Mouse (Mus musculus) heart, embryonic 13.5 days (tissue): ENCODE measurements around the gene Tns4. TPM values are rescaled to one million over a fixed set of nuclear protein-coding genes. Genes with fewer than 3 reads are reported as not detected.

Source experiments
- ATAC-seq: fragments of 200-750 bp; cut with Nextera tagmentation; 2 replicates; pipeline ENCODE4 v1.8.0; 2017; ENCODE audit warnings: moderate TSS enrichment; ENCODE audit not compliant: insufficient number of reproducible peaks, low FRiP score, low TSS enrichment; ENCODE audit errors: extremely low read depth
- H3K27ac ChIP-seq: fragments of 300-500 bp; sonication (generic); replicated peaks from 2 replicates; pipeline ENCODE4 v1.5.1; 2015; ENCODE audit warnings: moderate library complexity, mild to moderate bottlenecking, inconsistent platforms
- H3K27me3 ChIP-seq: fragments of 300-500 bp; sonication (generic); replicated peaks from 2 replicates; pipeline ENCODE4 v1.6.1; 2015; ENCODE audit warnings: mild to moderate bottlenecking, inconsistent platforms
- H3K36me3 ChIP-seq: fragments of 300-500 bp; sonication (generic); 2 replicates; pipeline ENCODE4 v1.6.1; 2015; ENCODE audit warnings: mild to moderate bottlenecking, inconsistent platforms
- H3K4me1 ChIP-seq: fragments of 300-500 bp; sonication (generic); 2 replicates; pipeline ENCODE4 v1.6.1; 2015; ENCODE audit warnings: inconsistent platforms
- H3K4me2 ChIP-seq: fragments of 300-500 bp; sonication (generic); 2 replicates; pipeline ENCODE4 v1.6.1; 2015; ENCODE audit warnings: inconsistent platforms, mild to moderate bottlenecking, moderate library complexity
- H3K4me3 ChIP-seq: fragments of 300-500 bp; sonication (generic); 2 replicates; pipeline ENCODE4 v1.5.1; 2015; ENCODE audit warnings: moderate library complexity, mild to moderate bottlenecking, inconsistent platforms
- H3K9ac ChIP-seq: fragments of 300-500 bp; sonication (generic); 2 replicates; pipeline ENCODE4 v1.6.1; 2015; ENCODE audit warnings: inconsistent platforms, mild to moderate bottlenecking, moderate library complexity
- H3K9me3 ChIP-seq: fragments of 300-500 bp; sonication (generic); 2 replicates; pipeline ENCODE4 v1.6.1; 2016; ENCODE audit warnings: inconsistent platforms
- WGBS: fragments of 180-500 bp; shearing (Covaris S2); methylation state at CpG from one replicate; pipeline ENCODE4 v1.1.7; 2015; ENCODE audit warnings: mixed read lengths; 5-methylcytosine and 5-hydroxymethylcytosine counted together
- polyA plus RNA-seq: library from polyadenylated mRNA; unstranded; fragments of >200 nt; fragmentation: Nextera tagmentation; extraction: Ambion mirVana; gene quantifications from 2 replicates; pipeline ENCODE4 v1.2.1, GENCODE M21; 2015

Tns4 gene
- polyA plus RNA-seq, 1 experiment from 2014 or later, result 0.21 TPM

DNA sequence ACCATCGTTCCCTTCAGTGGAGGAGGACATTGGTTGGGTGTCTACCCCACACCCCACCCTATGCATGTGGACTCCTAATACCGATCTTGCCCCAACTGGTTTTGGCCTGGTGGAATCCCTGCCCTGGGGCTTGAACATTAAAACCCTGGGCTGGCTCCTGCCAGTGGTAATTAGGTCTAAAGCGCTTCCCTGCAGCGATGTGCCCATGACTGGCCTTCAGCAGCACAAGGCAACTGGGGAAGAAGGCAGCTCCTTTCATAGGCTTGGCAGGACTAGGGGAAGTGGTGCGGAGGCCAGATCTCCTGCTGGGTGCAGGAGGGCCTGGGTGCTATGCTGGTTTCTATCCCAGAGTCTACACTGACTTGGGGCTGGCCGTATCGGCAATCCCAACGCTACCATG is 5.6 kb downstream of the Tns4 start:
- ATAC-seq, result no peak
- Histone ChIP-seq H3K4me3 (no peak overlapping the region), H3K4me2 (no peak overlapping the region), H3K36me3 (no peaks in the 10 kb centered on the region), H3K4me1 (peaks cover 13% of the 10 kb centered on the region), H3K27me3 (no peaks in the 10 kb centered on the region), H3K9me3 (no peaks in the 10 kb centered on the region), H3K9ac (no peak overlapping the region), H3K27ac (no peak overlapping the region)
- 87% methylated on average over 8 of the region's 8 CpGs for WGBS

DNA sequence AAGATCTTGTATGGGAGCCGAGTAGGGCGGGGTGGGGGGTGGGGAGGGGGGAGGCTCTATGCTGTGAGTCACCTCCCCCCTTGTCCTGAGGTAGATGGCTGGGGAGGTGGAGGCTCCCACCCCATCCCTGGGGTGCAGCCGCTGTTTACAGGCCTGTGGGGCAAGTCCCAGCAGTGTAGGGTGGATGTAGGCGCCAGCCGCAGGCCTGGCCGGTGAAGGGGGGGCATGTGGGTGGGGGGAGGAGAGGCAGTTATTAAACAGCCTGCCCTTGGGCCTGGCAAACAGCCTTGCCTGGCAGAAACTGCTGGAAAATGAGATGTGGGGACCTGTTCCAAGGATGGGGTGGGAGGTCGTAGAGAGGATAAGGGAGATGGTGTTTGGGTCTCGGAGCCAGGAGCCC is 7.0 kb downstream of the Tns4 start:
- no peak for ATAC-seq

DNA sequence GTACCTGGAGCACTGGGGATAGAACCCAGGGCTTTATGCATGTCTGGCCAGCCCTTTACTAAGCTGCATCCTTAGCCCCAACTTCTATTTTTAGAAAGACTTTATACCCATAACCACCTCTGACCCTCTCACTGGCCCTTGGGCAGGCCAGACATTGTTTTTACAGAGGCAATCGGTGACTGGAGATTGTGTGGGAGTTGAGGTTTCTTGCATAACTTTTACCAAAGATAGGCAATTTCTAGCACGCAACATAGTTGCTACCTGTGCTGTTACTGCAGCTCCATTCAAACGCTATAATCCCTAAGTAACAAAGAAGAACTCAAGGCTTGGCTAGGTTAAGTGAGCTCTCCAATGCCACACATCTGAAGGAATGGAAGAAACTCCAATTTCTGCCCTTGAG is 7.5 kb downstream of the Tns4 start:
- H3K4me2 ChIP-seq, result no peak overlapping the region
- ATAC-seq, result no peak

More for the DNA sequence above, 7.0 kb downstream of the Tns4 start:
- Histone ChIP-seq H3K4me3 (no peak overlapping the region), H3K4me1 (peaks cover 13% of the 10 kb centered on the region), H3K27ac (no peak overlapping the region), H3K36me3 (no peaks in the 10 kb centered on the region), H3K9ac (no peak overlapping the region), H3K9me3 (no peaks in the 10 kb centered on the region), H3K27me3 (no peaks in the 10 kb centered on the region), H3K4me2 (no peak overlapping the region)
- 61% methylated on average over 8 of the region's 8 CpGs for WGBS

DNA sequence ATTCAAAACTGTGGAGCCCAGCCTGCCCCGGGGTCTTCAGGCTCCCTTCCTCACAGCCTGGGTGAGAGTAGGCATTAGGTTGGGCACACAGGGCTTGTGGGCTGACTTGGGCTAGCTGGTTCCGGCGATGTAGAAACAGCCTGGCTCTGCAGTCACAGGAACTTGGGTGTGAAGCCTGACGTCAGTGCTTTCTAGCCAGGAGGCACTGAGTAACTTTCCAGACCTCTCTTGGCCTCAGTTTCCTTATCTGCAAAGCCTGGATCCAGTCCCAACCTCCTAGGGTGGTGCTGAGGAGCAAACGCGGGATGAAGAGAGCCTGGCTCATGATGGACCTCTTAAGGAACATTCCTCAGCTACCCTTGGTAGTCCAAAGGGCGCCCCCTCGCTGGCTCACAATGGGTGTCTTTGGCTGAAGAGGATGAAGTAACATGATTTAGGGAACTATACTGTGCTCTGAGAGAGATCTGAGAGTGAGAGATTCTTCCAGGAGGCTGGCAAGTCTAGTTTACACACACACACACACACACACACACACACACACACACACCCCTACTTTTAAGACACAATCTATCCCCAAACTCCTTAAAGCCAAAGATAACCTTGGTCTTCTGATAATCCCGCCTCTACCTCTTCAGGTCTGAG is 8.1 kb downstream of the Tns4 start:
- ATAC-seq, result 0 out of 2 replicates have a peak, but pooled peaks have one; percentile 14
- no peak overlapping the region for H3K27ac ChIP-seq
- no peaks in the 10 kb centered on the region for H3K36me3 ChIP-seq
- no peaks in the 10 kb centered on the region for H3K9me3 ChIP-seq
- H3K27me3 ChIP-seq, result no peaks in the 10 kb centered on the region
- WGBS, result 51% methylated on average over 9 of the region's 9 CpGs
- H3K4me2 ChIP-seq, result no peak overlapping the region
- H3K9ac ChIP-seq, result no peak overlapping the region
- H3K4me1 ChIP-seq, result peaks cover 13% of the 10 kb centered on the region
- no peak overlapping the region for H3K4me3 ChIP-seq

More for the DNA sequence above, 7.5 kb downstream of the Tns4 start:
- Histone ChIP-seq H3K27ac (no peak overlapping the region), H3K36me3 (no peaks in the 10 kb centered on the region), H3K27me3 (no peaks in the 10 kb centered on the region), H3K9me3 (no peaks in the 10 kb centered on the region), H3K4me3 (no peak overlapping the region), H3K4me1 (peaks cover 13% of the 10 kb centered on the region), H3K9ac (no peak overlapping the region)
- WGBS, result 58% methylated on average over 3 of the region's 3 CpGs

DNA sequence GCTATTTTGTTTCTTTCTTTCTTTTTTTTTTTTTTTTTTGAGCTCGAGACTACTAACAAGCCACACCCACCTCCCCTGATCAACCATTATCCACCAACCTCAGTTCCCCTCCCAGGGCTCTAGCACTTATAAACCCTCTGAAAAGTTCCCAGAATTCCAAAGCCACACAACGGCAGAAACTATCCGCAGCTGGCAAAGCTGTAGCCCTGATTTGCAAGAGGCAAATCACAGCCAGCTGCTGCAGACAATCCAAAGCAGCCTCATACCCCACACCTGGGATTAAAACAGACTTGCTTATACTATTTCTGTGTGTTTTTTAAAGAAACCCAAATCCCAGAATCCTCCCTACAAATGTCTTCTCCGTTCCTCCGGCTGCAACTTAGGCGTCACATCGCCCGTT is 11.2 kb downstream of the Tns4 start:
- H3K4me2 ChIP-seq, result no peak overlapping the region
- WGBS, result 77% methylated on average over 8 of the region's 8 CpGs
- peaks cover 16% of the 10 kb centered on the region for H3K4me1 ChIP-seq
- H3K27me3 ChIP-seq, result no peaks in the 10 kb centered on the region
- no peak for ATAC-seq
- H3K36me3 ChIP-seq, result no peaks in the 10 kb centered on the region
- H3K27ac ChIP-seq, result no peak overlapping the region
- no peaks in the 10 kb centered on the region for H3K9me3 ChIP-seq
- no peak overlapping the region for H3K9ac ChIP-seq
- H3K4me3 ChIP-seq, result no peak overlapping the region

DNA sequence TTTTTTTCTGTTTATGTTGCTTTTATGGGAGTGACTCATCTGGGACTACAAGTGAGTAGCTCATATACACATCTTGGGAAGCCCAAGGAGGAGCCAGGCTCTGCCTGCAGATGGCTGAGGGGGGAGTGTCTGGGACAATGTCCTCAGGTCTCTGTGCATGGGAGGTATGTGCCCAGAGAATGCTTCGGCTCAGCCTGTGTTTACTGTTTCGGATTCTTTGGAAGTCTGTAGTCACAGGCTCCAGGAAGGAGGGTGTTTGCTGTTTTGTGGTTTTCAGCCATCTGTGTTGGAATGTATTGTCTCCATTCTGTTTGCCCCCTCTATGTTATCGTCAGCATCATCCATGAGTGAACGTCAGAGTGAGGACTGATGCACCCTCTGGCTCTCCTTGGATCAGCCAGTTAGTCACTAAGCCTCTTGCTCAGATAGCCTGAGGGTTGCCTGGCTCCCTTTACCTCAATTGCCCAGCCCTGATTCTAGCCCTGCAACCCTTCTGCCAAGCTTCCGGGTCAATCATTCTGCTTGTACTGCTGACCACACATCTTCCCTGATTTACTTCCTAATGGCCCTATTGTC is 12.3 kb downstream of the Tns4 start:
- no peaks in the 10 kb centered on the region for H3K9me3 ChIP-seq
- no peak overlapping the region for H3K4me3 ChIP-seq
- H3K4me1 ChIP-seq, result peaks cover 21% of the 10 kb centered on the region
- no peaks in the 10 kb centered on the region for H3K27me3 ChIP-seq
- H3K9ac ChIP-seq, result no peak overlapping the region
- no peaks in the 10 kb centered on the region for H3K36me3 ChIP-seq
- no peak overlapping the region for H3K27ac ChIP-seq
- 67% methylated on average over 5 of the region's 5 CpGs for WGBS
- no peak overlapping the region for H3K4me2 ChIP-seq
- no peak for ATAC-seq

DNA sequence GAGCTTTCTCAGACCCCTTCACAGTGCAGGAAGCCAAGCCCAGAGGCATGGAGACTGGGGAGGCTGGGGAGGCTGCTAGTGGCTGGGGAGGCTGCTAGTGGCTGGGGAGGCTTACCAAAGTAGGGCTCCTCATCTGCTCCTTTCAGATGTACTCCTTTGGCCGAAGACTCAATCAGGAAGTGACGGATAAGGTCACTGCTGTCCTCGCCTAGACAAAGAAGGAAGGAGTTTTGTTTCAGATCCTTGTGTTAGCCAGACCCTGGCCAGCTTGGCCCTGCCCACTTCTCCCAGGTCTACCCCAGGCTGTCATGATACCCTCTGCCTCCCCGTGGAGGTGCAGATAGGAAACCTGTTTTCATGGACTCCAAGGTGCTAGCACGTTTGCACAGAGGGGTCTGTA is 15.3 kb downstream of the Tns4 start:
- no peak overlapping the region for H3K4me2 ChIP-seq
- ATAC-seq, result no peak

DNA sequence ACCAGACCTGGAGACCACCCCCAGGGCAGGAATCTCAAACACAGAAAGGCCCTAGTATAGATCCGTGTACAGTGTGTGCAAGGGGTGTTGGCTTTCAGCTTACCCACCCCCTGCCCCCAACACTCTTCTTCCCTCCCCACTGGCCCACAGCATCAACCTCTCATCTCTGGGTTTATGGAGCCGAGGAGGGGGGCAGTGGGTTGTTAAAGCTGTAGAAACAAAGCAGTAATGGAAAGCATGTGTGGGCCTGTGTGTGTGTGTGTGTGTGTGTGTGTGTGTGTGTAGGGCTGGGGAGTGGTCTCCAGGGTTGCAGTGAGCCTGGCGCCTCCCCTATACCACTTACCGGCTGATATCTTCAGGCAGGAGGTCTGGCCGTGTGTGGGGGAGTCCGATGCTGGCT is 17.2 kb downstream of the Tns4 start:
- Histone ChIP-seq H3K9me3 (no peaks in the 10 kb centered on the region), H3K27me3 (no peaks in the 10 kb centered on the region), H3K9ac (no peak overlapping the region), H3K4me2 (no peak overlapping the region), H3K4me3 (no peak overlapping the region), H3K4me1 (peaks cover 11% of the 10 kb centered on the region), H3K27ac (no peak overlapping the region), H3K36me3 (no peaks in the 10 kb centered on the region)
- ATAC-seq, result no peak
- 16% methylated on average over 6 of the region's 6 CpGs for WGBS

More for the DNA sequence above, 15.3 kb downstream of the Tns4 start:
- H3K4me1 ChIP-seq, result peaks cover 11% of the 10 kb centered on the region
- no peaks in the 10 kb centered on the region for H3K36me3 ChIP-seq
- no peak overlapping the region for H3K27ac ChIP-seq
- H3K9ac ChIP-seq, result no peak overlapping the region
- no peak overlapping the region for H3K4me3 ChIP-seq
- WGBS, result 41% methylated on average over 5 of the region's 5 CpGs
- H3K27me3 ChIP-seq, result no peaks in the 10 kb centered on the region
- H3K9me3 ChIP-seq, result no peaks in the 10 kb centered on the region

DNA sequence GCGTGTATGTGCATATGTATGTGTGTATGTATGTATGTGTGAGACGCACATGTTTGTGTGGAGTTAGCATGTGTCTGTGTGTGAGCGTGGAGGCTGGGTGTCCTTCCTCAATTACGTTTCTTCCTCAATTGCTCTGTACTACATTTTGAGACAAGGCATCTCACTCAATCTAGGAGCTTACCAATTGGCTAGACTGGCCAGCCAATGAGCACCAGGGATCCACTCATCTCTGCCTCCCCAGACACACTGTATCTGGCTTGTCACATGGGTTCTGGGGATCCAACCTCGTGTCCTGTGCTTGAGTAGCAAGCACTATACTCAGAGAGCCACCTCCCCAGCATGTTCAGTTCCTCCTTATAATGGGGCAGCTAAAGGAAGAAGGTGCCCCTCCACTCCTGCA is 20.7 kb downstream of the Tns4 start:
- WGBS, result 73% methylated on average over 5 of the region's 5 CpGs

DNA sequence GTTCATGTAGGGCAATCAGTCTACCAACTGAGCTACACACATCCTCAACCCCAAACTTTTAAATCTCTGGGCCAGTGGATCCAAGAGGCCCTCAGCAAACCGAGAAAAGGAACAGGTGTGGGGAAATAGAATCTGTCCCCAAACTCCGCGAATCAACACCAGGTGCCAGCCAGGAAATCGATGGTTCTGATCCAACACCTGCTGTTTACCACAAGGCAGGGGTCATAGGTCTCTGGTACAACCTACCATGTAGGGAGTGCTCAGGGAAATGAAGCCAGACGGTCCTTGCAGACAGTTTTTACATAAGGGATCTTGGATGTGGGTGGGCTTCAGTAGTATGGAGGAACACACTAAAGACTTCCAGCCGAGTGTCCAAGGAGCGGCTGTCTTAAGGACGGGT is 21.5 kb downstream of the Tns4 start:
- no peak overlapping the region for H3K4me2 ChIP-seq
- ATAC-seq, result no peak
- H3K27me3 ChIP-seq, result no peaks in the 10 kb centered on the region
- no peak overlapping the region for H3K9ac ChIP-seq
- no peaks in the 10 kb centered on the region for H3K9me3 ChIP-seq
- WGBS, result 83% methylated on average over 8 of the region's 8 CpGs
- no peak overlapping the region for H3K27ac ChIP-seq
- H3K4me3 ChIP-seq, result no peak overlapping the region
- H3K4me1 ChIP-seq, result peaks cover 27% of the 10 kb centered on the region
- H3K36me3 ChIP-seq, result no peaks in the 10 kb centered on the region

More for the DNA sequence above, 20.7 kb downstream of the Tns4 start:
- Histone ChIP-seq H3K27me3 (no peaks in the 10 kb centered on the region), H3K9ac (no peak overlapping the region), H3K9me3 (no peaks in the 10 kb centered on the region), H3K36me3 (no peaks in the 10 kb centered on the region), H3K4me1 (peaks cover 22% of the 10 kb centered on the region), H3K27ac (no peak overlapping the region), H3K4me2 (no peak overlapping the region), H3K4me3 (no peak overlapping the region)
- ATAC-seq, result no peak

DNA sequence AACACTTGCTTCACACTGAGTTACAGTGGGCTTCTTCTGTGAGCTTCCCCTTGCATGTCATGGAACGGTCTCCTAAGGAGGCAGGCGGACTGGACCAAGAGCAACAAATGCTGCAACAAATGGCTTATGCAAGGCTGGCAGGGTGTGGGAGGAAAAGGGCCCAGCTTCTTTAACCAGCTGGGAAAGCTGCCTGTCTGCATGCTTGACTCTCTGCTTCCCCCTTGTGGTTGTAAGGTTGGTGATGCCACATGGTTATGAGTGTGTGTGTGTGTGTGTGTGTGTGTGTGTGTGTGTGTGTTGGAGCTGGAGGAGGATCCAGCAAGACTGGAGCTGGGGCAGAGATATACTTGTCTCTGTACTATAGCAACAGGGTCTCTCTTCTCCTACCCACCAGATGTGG is 23.1 kb downstream of the Tns4 start:
- Histone ChIP-seq H3K9ac (peak overlapping the region; percentile 61), H3K4me1 (peaks cover 20% of the 10 kb centered on the region), H3K36me3 (no peaks in the 10 kb centered on the region), H3K9me3 (no peaks in the 10 kb centered on the region), H3K4me2 (peak overlapping the region; percentile 44), H3K27ac (peak overlapping the region; percentile 73), H3K27me3 (no peaks in the 10 kb centered on the region), H3K4me3 (0 out of 2 replicates have a peak overlapping the region, but pooled peaks have one; percentile 17)
- 0 out of 2 replicates have a peak, but pooled peaks have one; percentile 43 for ATAC-seq
- WGBS, result 2% methylated on average over 2 of the region's 2 CpGs

DNA sequence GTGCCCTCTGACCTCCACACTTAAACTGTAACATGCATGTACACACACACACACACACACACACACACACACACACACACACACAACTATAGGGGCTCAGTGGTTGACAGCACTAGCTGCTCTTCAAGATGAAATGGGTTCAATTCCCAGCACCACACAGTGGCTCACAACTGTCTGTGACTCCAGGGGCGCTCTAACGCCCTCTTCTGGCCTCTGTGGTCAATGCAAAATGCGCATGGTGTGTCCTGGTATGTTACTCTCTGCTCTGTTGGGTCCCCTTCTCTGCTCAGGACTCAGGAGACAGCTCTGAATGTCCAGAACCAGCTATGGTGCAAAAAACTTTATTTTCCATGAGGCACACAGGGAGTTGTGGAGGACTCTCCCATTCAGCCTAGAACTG is 23.8 kb downstream of the Tns4 start:
- Histone ChIP-seq H3K4me2 (0 out of 2 replicates have a peak overlapping the region, but pooled peaks have one; percentile 44), H3K27ac (peak overlapping the region; percentile 73), H3K27me3 (no peaks in the 10 kb centered on the region), H3K9ac (peak overlapping the region; percentile 61), H3K4me3 (no peak overlapping the region), H3K9me3 (no peaks in the 10 kb centered on the region), H3K36me3 (no peaks in the 10 kb centered on the region), H3K4me1 (peaks cover 20% of the 10 kb centered on the region)
- WGBS, result 72% methylated on average over 3 of the region's 3 CpGs
- ATAC-seq, result no peak
